In the genomic region with DNA sequence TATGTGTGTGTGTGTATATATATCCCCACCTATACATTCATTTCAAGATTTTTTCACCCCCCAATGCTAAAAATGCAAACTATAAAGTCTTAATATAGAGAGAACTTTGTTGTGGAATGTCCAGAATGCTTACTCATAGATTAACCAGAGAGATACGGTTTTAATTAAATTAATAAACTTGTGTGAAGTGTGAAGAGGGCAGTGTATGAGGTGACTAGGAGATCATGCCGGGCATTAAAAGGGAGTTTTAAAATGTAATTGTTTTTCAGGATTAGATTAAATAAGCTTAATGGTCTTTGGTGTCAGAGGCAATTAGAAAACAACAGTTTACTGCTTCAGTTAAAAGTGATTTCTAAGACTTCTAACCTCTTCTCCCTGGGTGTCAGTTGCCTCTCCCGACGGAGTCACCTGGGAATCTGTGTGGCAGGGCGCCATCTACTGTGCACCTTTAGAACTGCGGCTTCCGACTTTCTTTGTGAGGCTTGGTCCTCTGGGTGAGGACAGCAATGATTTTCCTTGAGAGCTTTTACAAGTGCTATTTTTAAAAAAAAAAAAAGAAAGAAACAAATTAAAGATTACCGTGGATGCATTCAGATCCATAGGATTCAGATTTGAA, we compare ENCODE assay signal across 8 mouse cellular contexts. TPM values are rescaled to one million over a fixed set of nuclear protein-coding genes. Genes with fewer than 3 reads are reported as not detected.
DNase-seq lines count a peak whose midpoint lies in the region; ATAC-seq and TF ChIP-seq lines count a peak whose summit lies in the region.

No protein-coding gene starts in this region.

- no peaks in the 10 kb centered on the region for H3K27me3 ChIP-seq in forebrain, embryonic 12.5 days
- no peaks in the 10 kb centered on the region for H3K27me3 ChIP-seq in midbrain, postnatal 0 days (ENCODE audit: insufficient read depth, low read length)
- no peaks in the 10 kb centered on the region for H3K27me3 ChIP-seq in stomach, postnatal 0 days (ENCODE audit: control insufficient read depth, insufficient read depth, low read length)

- no peaks in the 10 kb centered on the region for H3K9me3 ChIP-seq in forebrain, embryonic 12.5 days
- H3K9me3 ChIP-seq in midbrain, postnatal 0 days (ENCODE audit: low read length), result no peaks in the 10 kb centered on the region
- H3K9me3 ChIP-seq in stomach, postnatal 0 days (ENCODE audit: control insufficient read depth, low read length), result no peaks in the 10 kb centered on the region

- TF ChIP-seq EP300 in stomach, postnatal 0 days (optimal IDR thresholded peaks at IDR 0.05), result no peak

- intact Hi-C loops in heart, postnatal 25 days (cut with DNase I), result loop anchor here (2.0 kb wide), 2 partner anchors 1776 to 1834 kb away; no protein-coding TSS in a partner anchor
- intact Hi-C loops in left cerebral cortex, postnatal 10 days (cut with DNase I), result loop anchor here (2.0 to 5.0 kb wide), 2 partner anchors 1712 to 1777 kb away; no protein-coding TSS in a partner anchor

- no peak overlapping the region for H3K4me2 ChIP-seq in forebrain, embryonic 12.5 days
- no peak overlapping the region for H3K4me2 ChIP-seq in midbrain, postnatal 0 days (ENCODE audit: low read depth, low read length, poor library complexity, severe bottlenecking)
- H3K4me2 ChIP-seq in stomach, postnatal 0 days (replicated peaks; ENCODE audit: low read depth), result no peak overlapping the region

- no peaks in the 10 kb centered on the region for H3K36me3 ChIP-seq in forebrain, embryonic 12.5 days (replicated peaks)
- no peaks in the 10 kb centered on the region for H3K36me3 ChIP-seq in midbrain, postnatal 0 days (ENCODE audit: insufficient read depth, low read length)
- no peaks in the 10 kb centered on the region for H3K36me3 ChIP-seq in stomach, postnatal 0 days (ENCODE audit: control insufficient read depth, insufficient read depth, low read length)

- TF ChIP-seq POLR2A in brain, embryonic 14.5 days (IDR thresholded peaks at IDR 0.05; ENCODE audit: borderline replicate concordance, extremely low read depth, insufficient read depth, insufficient read length, poor library complexity, severe bottlenecking), result no peak

- ATAC-seq in forebrain, embryonic 12.5 days (ENCODE audit: low FRiP score), result peak; percentile 27
- peak; percentile 53 to 56; a peak in 2 of 4 replicates for ATAC-seq in hematopoietic stem cell, adult 5-6 weeks (replicated peaks in 1 of 2; ENCODE audit: insufficient read depth in 1 of 2, low FRiP score in 2 of 2, low TSS enrichment in 1 of 2, low read depth in 1 of 2, poor library complexity in 2 of 2, severe bottlenecking in 2 of 2)
- ATAC-seq in midbrain, postnatal 0 days (ENCODE audit: low FRiP score), result no peak
- ATAC-seq in stomach, postnatal 0 days (ENCODE audit: low FRiP score, low TSS enrichment), result no peak

- H3K9ac ChIP-seq in forebrain, embryonic 12.5 days, result no peak overlapping the region
- H3K9ac ChIP-seq in midbrain, postnatal 0 days (replicated peaks; ENCODE audit: low read length, poor library complexity, severe bottlenecking), result no peak overlapping the region
- no peak overlapping the region for H3K9ac ChIP-seq in stomach, postnatal 0 days (ENCODE audit: low read length)

- no peaks in the 10 kb centered on the region for H3K4me1 ChIP-seq in forebrain, embryonic 12.5 days
- no peaks in the 10 kb centered on the region for H3K4me1 ChIP-seq in midbrain, postnatal 0 days (ENCODE audit: insufficient read depth, low read length)
- H3K4me1 ChIP-seq in stomach, postnatal 0 days (replicated peaks; ENCODE audit: control insufficient read depth, insufficient read depth), result no peaks in the 10 kb centered on the region

- DNase-seq in heart, adult 11 months, result peak; percentile 92
- DNase-seq in heart, postnatal 25 days (ENCODE audit: low spot score), result no peak
- peak; percentile 78 for DNase-seq in brain, embryonic 14.5 days (ENCODE audit: low read depth)
- DNase-seq in left cerebral cortex, postnatal 10 days (ENCODE audit: extremely low spot score in 1 of 2, low spot score in 2 of 2), result peak; percentile 61 to 72
- DNase-seq in midbrain, postnatal 0 days (ENCODE audit: low spot score), result peak; percentile 73
- peak; percentile 72 for DNase-seq in stomach, postnatal 0 days (ENCODE audit: low spot score)

- H3K4me3 ChIP-seq in forebrain, embryonic 12.5 days (replicated peaks), result no peak overlapping the region
- H3K4me3 ChIP-seq in midbrain, postnatal 0 days (ENCODE audit: low read depth, low read length), result no peak overlapping the region
- H3K4me3 ChIP-seq in stomach, postnatal 0 days (ENCODE audit: low read depth, low read length), result no peak overlapping the region

- WGBS in forebrain, embryonic 12.5 days, result 16% methylated on average over 8 of the region's 8 CpGs
- 15% methylated on average over 8 of the region's 8 CpGs for whole genome bisulfite sequencing in midbrain, postnatal 0 days
- WGBS in stomach, postnatal 0 days, result 23% methylated on average over 8 of the region's 8 CpGs

- H3K27ac ChIP-seq in forebrain, embryonic 12.5 days, result no peak overlapping the region
- H3K27ac ChIP-seq in midbrain, postnatal 0 days (ENCODE audit: low read depth, low read length), result no peak overlapping the region
- H3K27ac ChIP-seq in stomach, postnatal 0 days (replicated peaks), result no peak overlapping the region

- peak; percentile 95 for TF ChIP-seq CTCF in brain, embryonic 14.5 days (IDR thresholded peaks at IDR 0.05; ENCODE audit: borderline replicate concordance, extremely low read depth, insufficient read depth, insufficient read length)
- peak; percentile 92 for TF ChIP-seq CTCF in midbrain, postnatal 0 days (IDR thresholded peaks at IDR 0.05)
- peak; percentile 89 for TF ChIP-seq CTCF in stomach, postnatal 0 days (IDR thresholded peaks at IDR 0.05; ENCODE audit: low read depth)

RNA-seq across cellular contexts. Expression of a gene that starts 27.4 kb away (rescaled TPM):
- total RNA-seq in heart, postnatal 25 days (2021), result not detected
- not detected in 2 replicates for polyA plus RNA-seq in brain, embryonic 14.5 days (2012; rRNA removed)
- polyA plus RNA-seq in forebrain, embryonic 12.5 days (2016; fragmentation: Nextera tagmentation; extraction: Ambion mirVana), result not detected in 2 replicates
- total RNA-seq in hematopoietic stem cell, adult 5-6 weeks (2017), result not detected in 2 replicates
- total RNA-seq in left cerebral cortex, postnatal 10 days (2021), result not detected
- total RNA-seq in midbrain, postnatal 0 days (2014; rRNA removed), result not detected in 2 replicates
- not detected in 2 replicates for polyA plus RNA-seq in midbrain, postnatal 0 days (2015; fragmentation: Nextera tagmentation; extraction: Ambion mirVana)
- polyA plus RNA-seq in stomach, postnatal 0 days (2015; fragmentation: Nextera tagmentation; extraction: Ambion mirVana), result not detected in 2 replicates

Comparison
In these comparisons a context has a peak if more than half of its experiments do, and no peak if none do; other contexts are left out.
1. ATAC-seq: peak in forebrain, embryonic 12.5 days (single experiment) and hematopoietic stem cell, adult 5-6 weeks (2 of 2); none in midbrain, postnatal 0 days (single experiment) and stomach, postnatal 0 days (single experiment).
2. Peak in every context shown above with its lines, with median percentiles within 50 percentile points of each other: CTCF ChIP-seq.